Mouse (Mus musculus) adipocyte (in vitro differentiated cells): Measurements from ENCODE around the gene P2ry14.
"Not testable (repeated sequence)": the region's sequence is repeated elsewhere in the genome, so short reads cannot be mapped to it uniquely, and the experiment has no call there.

ENCODE experiments used
- DNase-seq: peaks from one replicate; pipeline ENCODE4 v3.0.0-alpha.2; 2016; ENCODE audit warnings: low spot score

Gene P2ry14

DNA sequence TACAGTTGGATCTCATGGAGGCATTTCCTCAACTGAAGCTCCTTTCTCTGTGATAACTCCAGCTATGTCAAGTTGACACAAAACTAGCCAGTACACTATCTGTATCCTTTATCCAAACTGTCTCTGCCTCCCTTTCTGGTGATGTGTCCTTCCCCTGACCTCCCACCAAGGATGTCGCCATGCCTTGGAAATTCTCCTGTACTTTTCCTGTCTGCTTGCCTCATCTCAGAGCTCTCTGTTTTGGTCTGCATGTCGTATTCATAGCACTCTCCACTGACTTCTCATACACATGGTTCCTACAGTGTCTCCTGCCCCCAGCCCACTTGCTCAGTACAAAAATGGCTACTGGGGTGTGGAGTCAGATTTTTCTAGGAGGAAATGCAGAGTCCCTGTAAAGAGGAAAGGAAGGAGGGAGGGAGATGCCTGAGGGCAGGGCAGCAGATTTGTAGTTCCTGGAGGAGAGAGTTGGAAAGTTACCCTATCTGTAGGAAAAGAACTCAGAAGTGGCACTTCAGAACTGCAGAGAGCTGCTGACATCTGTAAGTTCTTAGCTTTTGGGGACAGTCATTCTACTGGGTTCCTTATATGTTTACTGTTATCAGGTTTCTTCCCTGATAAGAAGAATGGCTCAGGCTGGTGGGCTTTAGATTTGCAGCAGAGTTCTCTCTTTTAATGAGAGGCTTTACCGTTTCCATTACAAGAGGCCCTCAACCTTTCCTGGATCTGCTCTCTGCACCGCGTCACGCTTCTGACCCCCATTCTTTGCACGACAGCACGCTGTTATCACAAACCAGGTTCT is 11.7 kb downstream of the P2ry14 start:
- DNase-seq: no peak

GRCm38 (mm10) chr3:59140941-59141340 is 12.5 kb downstream of the P2ry14 start:
- not testable (repeated sequence) for DNase-seq

GRCm38 (mm10) chr3:59140115-59140514 is 13.3 kb downstream of the P2ry14 start:
- DNase-seq: no peak

GRCm38 (mm10) chr3:59139651-59140051 is 13.8 kb downstream of the P2ry14 start:
- peak; percentile 28 for DNase-seq

- no peak for DNase-seq
Measured at GRCm38 (mm10) chr3:59138946-59139468, 14.4 kb downstream of the P2ry14 start.

DNA sequence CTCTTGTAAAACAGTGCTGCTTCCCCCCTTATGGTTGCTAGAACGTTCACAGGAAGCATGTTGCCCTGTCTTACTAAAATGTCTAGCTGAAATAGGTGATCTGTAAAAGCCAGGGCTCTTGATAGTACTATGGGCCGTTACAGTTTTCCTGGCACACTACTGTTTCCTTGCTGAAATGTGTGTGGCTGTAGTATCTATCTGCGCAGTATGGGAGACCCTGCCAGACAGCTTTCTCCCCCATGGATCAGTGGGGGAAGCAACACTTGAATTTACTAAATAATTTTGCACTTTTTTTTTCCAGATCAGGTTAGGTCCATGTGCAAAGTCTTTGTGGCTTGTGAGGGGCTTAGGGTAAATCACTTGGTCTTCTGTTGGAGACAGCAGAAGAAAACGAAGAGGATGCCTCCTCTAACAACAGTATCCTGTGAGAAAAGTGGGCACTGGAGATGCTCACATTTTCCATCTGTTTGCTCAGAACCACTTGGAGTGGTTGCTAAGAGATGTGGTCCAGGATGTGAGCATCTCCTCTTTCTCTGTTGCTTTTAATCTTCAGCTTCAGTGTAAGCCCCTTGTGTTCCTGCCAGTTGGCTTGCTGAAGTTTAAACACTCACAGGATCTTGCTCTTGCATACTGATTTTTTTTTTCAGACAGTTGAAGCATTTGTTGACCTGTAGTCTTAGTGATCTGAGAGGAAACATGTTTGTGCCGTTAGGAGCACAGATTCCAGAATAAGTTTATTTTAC is 17.3 kb downstream of the P2ry14 start:
- DNase-seq: no peak

DNA sequence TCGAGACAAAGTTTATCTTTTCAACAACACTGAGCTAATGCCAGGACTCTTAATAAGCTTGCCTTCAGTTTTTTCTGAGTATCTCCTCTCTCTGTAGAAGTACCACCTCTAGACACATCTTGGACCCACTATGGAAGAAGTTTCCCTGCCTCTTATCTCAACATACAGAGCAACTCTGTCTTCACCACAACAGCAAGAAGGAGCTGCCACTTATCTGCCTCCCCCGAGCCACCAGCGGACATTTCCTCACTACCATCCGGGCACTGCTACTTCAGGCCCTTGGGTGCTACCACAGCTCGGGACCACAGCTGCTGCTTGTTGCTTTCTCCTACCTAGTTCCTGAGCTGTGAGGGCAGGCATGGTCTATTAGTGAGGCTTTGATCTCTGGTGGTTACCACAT is 20.2 kb downstream of the P2ry14 start:
- no peak for DNase-seq

DNA sequence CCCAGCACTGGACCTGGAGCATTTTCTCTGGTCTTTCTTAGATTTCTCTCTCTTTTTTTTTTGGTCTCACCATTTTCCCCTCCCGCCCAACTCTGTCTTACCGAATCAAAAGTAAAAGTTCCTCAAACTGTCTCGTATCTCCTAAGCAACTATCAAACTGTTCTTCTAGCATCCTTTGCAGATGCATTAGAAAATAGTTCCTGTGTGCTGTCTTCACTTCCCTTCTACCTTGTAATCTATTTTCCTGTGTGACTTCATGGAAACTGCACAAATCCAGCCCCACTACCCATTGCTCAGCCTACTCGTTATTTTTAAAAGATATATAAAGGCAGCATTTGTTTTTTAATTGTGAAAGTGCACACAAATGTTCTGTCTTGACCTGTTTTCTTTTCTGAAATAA is 21.5 kb downstream of the P2ry14 start:
- DNase-seq: no peak

DNA sequence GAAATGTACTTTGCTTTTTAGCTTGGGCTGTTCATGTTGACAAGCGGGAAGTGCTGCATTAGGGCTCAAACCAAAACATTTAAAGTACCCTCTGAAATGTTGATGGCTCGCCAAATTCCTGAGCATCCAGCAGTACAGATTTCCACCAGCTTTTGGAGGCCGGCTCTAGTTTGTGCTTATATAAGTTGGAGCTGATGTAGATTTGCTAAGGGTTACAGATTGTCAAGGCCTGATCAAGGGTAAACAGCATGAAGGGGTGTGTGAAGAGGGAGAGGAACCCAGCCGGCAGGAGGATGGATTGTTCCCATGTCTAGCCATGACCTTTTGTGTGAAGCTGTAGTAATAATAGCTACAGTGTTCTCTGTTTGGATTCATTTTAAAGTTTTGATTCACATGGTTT is 22.3 kb downstream of the P2ry14 start:
- DNase-seq: no peak

GRCm38 (mm10) chr3:59130431-59130830 is 23.0 kb downstream of the P2ry14 start:
- no peak for DNase-seq

DNA sequence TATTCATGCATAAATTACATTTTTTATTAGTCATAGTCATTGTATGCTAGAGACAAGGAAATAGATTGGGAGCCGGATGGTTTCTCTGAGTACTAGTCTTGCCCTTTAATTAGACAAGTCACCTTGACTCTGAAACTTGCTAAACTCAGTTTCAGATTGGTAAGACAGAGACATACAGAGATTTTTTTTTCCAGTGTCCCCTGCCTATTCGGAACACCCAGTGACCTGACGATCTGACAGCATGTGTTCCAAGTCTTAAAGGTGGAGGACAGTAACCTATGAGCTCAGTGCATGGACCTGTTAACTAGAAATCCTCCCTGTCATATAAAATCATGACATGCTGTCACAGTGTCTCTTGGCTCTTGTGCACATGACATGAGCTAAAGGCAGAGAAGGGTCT is 23.9 kb downstream of the P2ry14 start:
- DNase-seq: no peak

DNA sequence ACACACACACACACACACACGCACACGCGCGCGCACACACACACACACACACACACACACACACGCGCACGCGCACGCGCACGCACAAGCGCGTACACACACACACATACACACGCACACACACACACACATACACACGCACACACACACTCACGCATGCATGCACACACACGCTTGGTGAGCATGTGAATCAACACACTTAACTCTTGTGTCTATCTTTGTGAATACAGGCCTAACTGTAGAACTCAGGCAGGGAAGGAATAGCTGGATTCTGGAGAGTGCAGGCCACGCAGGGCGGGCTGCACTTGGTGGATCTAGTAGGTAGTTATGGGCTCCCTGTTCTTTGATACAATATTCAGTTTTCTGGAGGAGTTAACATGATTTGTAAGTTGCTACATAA is 24.7 kb downstream of the P2ry14 start:
- DNase-seq: no peak

GRCm38 (mm10) chr3:59125783-59126555 is 27.4 kb downstream of the P2ry14 start:
- DNase-seq: peak; percentile 14

DNA sequence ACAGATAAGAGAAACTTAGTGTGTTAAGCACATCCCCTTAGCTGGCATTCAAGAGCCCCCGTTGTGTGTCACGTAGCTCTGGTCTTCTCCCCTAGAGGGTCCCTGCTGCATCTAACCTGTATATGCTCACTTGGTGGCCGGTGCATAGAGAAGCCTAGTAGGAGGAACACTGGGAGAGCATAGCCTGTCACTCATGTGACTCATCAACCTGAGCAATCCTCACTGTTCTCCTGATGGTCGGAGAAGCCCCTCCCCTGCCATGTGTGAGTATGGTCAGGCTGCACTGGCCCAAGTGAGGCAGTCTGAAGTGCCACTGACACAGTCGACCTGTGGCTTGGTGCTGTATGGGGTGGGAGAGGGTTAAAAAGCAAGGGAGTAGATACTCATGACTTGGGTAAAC is 28.4 kb downstream of the P2ry14 start:
- no peak for DNase-seq

DNA sequence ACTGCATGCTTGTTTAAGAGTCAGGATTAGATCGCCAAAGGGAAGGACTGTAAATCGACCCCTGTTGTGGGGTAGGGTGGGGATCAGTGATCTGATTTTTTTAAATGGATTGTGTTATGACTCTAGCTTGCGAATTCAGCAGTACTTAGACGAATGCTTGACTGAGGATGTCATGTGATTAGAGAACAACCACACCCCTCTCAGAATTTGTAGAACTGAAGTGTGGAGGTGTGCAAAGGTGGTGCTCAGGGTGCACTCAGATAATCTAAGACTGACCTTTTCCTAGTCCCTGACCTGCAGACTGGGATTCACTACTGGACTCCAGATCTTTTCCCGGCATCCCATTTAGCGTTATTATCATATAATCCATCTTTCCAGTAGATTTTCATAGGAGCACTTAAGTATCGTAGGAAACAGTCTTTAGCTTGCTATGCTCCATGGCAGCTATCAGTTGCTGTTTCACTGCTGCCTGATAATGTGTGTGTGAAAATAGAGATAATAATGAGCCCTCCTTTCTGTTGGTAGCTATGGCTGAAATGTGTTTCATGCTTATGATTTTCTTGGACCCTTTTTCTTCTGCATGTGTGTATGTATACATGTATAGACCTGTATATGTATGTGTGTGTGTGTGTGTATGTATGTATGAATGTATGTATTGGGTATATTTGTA is 31.5 kb downstream of the P2ry14 start:
- DNase-seq: no peak

GRCm38 (mm10) chr3:59121067-59121730 is 32.2 kb downstream of the P2ry14 start:
- DNase-seq: no peak

GRCm38 (mm10) chr3:59113973-59114517 is 39.4 kb downstream of the P2ry14 start:
- DNase-seq: no peak

DNA sequence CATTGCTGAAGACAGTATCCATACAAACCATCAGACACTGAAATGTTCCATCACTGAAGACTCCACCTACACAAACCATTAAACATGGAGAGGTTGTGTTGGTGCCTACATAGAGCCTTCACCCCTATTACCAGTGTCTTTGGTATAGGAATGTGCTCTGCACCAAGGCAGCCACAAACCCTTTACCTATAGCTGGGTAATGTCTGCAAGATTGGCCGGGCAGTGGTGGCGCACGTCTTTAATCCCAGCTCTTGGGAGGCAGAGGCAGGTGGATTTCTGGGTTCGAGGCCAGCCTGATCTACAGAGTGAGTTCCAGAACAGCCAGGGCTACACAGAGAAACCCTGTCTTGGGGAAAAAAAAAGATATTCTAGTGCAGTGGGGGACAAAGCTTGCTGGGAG is 40.1 kb downstream of the P2ry14 start:
- not testable (repeated sequence) for DNase-seq

DNA sequence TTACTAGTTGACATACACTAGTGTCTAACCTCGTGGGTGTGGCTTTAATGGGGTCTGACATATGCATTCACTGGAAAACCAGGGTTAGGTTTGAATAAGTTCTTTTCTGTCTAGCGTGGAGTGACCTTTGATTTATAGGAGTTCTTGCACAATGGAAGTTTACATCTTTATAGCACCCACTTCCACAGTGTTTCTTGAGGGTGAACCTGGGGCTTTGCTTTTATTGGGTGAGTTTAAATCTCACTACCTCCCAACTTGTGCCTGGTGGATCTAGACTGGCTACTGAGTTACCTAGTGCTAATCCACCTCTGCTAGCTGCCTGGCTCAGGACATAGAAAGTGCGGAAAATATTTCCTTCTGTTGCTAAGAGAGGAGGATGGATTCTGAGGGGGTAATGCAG is 41.5 kb downstream of the P2ry14 start:
- no peak for DNase-seq

DNA sequence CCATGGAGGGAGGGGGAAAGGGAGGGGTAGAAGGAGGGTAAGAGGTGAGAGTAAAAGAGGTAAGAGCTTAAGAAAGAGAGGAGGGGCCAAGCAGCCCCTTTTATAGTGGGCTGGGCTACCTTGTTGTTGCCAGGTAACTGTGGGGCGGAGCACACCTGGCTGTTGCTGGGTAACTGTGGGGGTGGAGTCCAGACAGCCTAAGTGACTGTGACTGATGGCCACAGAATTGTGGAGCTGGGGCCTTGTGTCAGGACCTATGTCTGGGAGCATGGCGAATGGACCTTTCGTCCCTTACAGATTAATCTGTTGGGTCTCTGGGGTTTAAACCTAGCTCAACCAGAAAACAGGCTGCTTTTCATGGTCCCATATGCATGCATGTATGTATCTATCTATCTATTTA is 43.6 kb downstream of the P2ry14 start:
- DNase-seq: not testable (repeated sequence)

DNA sequence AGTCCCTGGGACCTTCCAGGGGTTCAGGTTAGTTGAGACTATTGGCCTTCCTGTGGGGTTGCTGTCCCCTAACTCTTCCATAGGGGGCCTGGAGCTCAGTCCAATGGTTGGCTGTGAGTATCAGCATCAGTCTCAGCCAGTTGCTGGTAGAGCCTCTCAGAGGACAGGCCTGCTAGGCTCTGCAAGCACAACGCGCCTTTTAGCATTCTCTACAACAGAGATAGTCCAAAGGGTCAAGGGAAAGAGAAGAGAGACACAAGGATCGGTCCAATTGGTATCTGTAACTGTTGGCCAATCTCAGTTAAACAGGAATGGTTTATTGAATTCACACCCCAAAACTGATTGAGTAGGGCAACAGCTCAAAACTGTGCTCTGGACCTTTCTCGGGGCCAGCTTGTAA is 46.0 kb downstream of the P2ry14 start:
- no peak for DNase-seq
